Mouse (Mus musculus) gastrocnemius, adult 2 months (tissue): ENCODE results near the gene Sirpb1a. TPM values are rescaled to one million over a fixed set of nuclear protein-coding genes. Genes with fewer than 3 reads are reported as not detected.
"Not testable (repeated sequence)": the region's sequence is repeated elsewhere in the genome, so short reads cannot be mapped to it uniquely, and the experiment has no call there.

Source experiments
- DNase-seq: peaks from one replicate; pipeline ENCODE4 v3.0.0; 2022
- H3K27ac ChIP-seq: fragments of 200-600 bp; 2 replicates; pipeline ENCODE4 v1.8.1; 2022; ENCODE audit warnings: mild to moderate bottlenecking
- H3K4me3 ChIP-seq: fragments of 200-600 bp; 2 replicates; pipeline ENCODE4 v1.8.1; 2022; ENCODE audit warnings: mild to moderate bottlenecking, moderate library complexity
- CTCF ChIP-seq: fragments of 200-600 bp; IDR thresholded peaks from 2 replicates; pipeline ENCODE4 v1.8.1; 2022; ENCODE audit warnings: antibody characterized with exemption, mild to moderate bottlenecking, moderate library complexity
- intact Hi-C: fragments of 180-260 bp; cut with DNase I; formaldehyde crosslinking; loops from one replicate; pipeline ENCODE4 v1.15.1; 2025
- long read RNA-seq, 2 experiments: library from polyadenylated mRNA; stranded (forward); transcript quantifications; one replicate each; pipeline ENCODE4 v2.0.0; 2021
- total RNA-seq, 2 experiments: library from RNA; stranded (reverse); gene quantifications; 2 replicates each; pipeline ENCODE4 v1.2.3; 2021

Gene Sirpb1a
- not detected for total RNA-seq
- long read RNA-seq, experiment 1: 0 reads
- long read RNA-seq, experiment 2: 0 reads

DNA sequence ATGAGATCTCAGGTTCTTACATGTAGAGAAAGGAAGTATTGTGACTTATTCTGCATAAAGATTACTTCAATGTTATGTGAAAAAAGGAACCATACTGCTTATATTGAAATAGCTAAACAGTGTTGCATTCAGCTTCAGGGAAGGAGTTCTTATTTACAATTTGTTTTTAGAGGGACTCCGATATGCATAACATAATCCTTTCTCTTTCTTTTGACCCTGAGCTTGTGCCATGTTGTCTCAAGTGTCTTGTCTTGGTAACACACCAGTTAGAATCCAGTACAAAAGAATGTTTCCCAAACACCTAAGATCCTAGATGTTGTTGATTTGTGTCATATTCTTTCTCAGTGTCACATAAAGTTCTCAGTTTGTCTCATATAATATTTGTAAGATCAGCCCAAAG is at the start of gene Sirpb1a:
Sirpb1a (minus strand) TSS at position 74 of the 400 bp plus-strand sequence.
- DNase-seq, intact Hi-C loops, H3K27ac ChIP-seq: not testable (repeated sequence)

DNA sequence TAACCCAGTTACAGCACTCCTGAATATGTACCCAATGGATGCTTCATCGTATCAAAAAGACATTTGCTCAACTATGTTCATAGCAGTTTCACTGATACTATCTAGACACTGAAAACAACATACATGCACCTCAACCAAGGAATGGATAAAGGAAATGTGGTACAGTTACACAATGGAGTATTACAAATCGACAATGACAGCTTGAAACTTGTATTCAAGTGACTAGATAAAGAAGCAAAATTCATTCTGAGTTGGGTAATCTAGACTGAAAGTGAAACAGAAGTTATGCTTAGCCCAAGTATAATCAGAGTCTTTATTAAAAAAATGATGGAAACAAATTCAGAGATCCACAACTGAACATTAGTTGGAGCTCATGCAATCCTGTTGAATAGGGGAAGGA is 48.5 kb upstream of the Sirpb1a start:
- DNase-seq, H3K4me3 ChIP-seq, H3K27ac ChIP-seq, intact Hi-C loops: not testable (repeated sequence)

More for the DNA sequence above, at the start of gene Sirpb1a:
- H3K4me3 ChIP-seq: not testable (repeated sequence)

DNA sequence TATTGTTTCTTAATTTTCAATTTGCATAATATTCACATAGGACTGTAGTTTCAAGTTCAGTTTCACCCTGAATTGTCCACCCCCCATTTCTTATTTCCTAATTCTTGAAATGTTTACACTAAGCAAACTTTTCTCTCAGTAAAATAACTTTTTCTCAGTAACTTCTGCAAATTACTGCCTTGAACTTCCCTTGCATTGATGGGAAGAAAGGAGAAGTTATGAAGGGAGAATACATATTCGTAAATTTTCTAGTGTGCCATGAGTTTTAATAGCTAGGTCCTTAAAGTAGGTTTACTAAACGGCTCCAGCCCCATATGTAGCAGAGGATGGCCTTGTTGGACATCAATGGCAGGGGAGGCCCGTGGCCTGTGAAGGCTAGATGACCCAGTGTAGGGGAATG is 43.8 kb upstream of the Sirpb1a start:
- intact Hi-C loops, H3K4me3 ChIP-seq, H3K27ac ChIP-seq, DNase-seq: not testable (repeated sequence)

DNA sequence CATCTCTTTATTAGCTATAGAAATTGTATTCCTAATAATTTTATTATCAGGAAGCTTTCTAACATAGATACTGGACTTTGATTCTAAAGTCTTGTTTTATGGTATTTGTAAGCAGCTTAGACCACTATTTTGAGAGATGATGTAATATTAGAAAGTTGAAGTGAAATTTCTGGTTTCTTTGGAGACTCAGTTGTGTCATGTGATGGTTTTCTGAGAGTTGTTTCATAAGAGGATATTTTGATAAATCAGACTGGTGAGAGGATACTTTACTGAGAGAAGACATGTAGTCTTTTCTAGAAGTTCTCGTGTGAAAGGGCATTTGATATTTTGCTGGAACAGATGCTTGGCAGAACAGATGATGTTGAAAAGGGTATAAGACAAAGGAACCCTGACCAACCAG is 17.6 kb upstream of the Sirpb1a start:
- H3K27ac ChIP-seq, intact Hi-C loops: not testable (repeated sequence)

DNA sequence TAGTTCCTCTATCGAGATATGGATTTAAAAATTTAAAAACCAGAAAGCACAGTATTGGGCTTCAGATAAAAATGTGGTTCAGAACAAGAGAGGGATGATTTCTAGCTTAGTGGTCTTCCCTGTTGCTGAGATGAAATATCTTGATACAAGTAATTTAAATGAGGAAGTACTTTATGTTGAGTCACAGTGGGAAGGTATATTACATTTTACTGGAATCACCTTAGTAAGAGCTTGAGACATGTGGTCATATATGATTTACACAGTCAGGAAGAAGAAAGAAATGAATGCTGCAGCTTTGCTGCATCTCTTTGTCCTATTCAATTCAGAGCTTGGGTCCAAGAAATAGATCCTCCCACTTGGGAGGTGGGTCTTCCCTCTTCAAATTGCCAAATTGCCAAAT is 13.5 kb upstream of the Sirpb1a start:
- intact Hi-C loops, H3K27ac ChIP-seq: not testable (repeated sequence)

More for the DNA sequence above, 17.6 kb upstream of the Sirpb1a start:
- not testable (repeated sequence) for H3K4me3 ChIP-seq, DNase-seq

DNA sequence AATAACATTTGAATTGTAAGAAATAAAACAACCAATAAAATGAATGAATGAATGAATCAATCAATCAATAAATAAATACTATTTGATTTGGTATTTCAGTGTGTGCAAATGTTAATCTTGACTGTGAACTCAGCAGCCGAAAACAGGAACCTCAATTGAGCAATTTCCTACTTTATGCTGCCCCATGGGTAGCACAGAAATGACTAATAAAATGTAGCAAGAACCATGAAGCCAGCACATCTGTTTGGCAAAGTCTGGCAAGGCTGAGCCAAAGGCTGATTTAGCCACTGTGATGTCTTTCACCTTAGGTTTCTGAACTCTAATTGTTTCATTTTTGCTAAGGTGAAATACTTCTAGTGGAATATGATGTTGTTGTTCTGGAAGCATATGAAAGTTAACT is 1.6 kb upstream of the Sirpb1a start:
- H3K4me3 ChIP-seq: no peak overlapping the region
- H3K27ac ChIP-seq: no peak overlapping the region
- no peak for DNase-seq
- intact Hi-C loops: no loop called here
- TF ChIP-seq CTCF: no peak

More for the DNA sequence above, 13.5 kb upstream of the Sirpb1a start:
- not testable (repeated sequence) for DNase-seq, H3K4me3 ChIP-seq

DNA sequence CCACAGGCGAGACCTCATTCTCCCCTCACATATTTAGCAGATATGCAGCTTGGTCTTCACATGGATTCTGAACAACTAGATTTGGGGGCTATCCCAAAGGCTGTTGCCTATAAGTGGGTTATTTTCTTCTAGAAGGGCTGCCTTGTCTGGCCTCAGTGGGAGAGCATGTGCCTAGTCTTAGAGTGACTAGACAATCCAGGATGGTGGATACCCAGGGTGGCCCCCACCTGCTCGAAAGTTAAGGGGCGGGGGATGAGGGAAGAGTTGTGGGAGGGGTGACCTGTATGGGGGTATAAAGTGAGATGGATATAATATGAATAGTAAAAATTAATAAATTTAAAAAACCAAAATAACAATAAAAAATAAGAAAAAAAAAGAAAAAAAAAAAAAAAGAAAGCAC is 70.6 kb downstream of the Sirpb1a start:
- DNase-seq, H3K4me3 ChIP-seq, intact Hi-C loops, H3K27ac ChIP-seq: not testable (repeated sequence)

DNA sequence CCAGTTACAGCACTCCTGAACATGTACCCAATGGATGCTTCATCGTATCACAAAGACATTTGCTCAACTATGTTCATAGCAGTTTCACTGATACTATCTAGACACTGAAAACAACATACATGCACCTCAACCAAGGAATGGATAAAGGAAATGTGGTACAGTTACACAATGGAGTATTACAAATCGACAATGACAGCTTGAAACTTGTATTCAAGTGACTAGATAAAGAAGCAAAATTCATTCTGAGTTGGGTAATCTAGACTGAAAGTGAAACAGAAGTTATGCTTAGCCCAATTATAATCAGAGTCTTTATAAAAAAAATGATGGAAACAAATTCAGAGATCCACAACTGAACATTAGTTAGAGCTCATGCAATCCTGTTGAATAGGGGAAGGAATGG is 76.0 kb downstream of the Sirpb1a start:
- H3K4me3 ChIP-seq, H3K27ac ChIP-seq, intact Hi-C loops, DNase-seq: not testable (repeated sequence)

DNA sequence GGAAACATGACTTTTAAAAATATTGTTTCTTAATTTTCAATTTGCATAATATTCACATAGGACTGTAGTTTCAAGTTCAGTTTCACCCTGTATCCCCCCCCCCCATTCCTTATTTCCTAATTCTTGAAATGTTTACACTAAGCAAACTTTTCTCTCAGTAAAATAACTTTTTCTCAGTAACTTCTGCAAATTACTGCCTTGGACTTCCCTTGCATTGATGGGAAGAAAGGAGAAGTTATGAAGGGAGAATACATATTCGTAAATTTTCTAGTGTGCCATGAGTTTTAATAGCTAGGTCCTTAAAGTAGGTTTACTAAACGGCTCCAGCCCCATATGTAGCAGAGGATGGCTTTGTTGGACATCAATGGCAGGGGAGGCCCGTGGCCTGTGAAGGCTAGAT is 80.7 kb downstream of the Sirpb1a start:
- H3K27ac ChIP-seq, H3K4me3 ChIP-seq, DNase-seq, intact Hi-C loops: not testable (repeated sequence)

DNA sequence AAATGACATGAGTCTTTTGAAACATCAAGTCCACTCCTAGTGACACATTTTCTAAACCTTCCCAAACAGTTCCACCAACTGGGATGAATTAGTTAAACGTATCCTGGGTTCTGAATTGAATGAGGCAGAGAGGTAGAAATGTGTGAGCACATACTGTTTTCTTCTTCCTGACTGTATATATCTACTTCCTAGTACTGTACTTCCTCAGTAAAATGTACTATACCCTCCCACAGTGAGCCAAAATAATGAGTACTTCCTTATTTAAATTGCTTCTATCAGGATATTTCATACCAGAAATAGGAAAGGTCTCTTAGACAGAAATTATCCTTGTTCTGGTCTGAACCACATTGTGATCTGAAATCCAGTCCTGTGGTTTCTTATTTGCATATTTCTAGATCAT is 86.0 kb downstream of the Sirpb1a start:
- Histone ChIP-seq H3K27ac (no peak overlapping the region), H3K4me3 (no peak overlapping the region)
- TF ChIP-seq CTCF: no peak
- DNase-seq: no peak
- intact Hi-C loops: no loop called here

DNA sequence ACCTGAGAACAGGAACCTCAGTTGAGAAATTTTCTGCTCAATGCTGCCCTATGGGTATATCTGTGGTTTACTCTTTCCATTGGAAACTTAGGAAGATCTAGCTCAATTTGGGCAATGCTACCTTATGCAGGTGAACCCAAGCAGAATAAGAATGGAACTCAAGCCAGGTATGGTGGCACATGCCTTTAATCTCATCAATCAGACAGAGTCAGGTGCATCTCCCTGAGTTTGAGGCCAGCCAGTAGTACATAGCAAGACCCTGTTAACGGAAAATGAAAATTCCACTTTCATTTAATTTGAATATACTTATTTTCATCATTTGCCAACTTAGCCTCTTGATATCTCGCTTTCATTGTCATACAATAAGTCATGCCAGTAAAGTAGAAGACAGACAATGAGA is 92.1 kb downstream of the Sirpb1a start:
- no peak for DNase-seq
- Histone ChIP-seq H3K4me3 (no peak overlapping the region), H3K27ac (no peak overlapping the region)
- TF ChIP-seq CTCF: no peak
- intact Hi-C loops: no loop called here

DNA sequence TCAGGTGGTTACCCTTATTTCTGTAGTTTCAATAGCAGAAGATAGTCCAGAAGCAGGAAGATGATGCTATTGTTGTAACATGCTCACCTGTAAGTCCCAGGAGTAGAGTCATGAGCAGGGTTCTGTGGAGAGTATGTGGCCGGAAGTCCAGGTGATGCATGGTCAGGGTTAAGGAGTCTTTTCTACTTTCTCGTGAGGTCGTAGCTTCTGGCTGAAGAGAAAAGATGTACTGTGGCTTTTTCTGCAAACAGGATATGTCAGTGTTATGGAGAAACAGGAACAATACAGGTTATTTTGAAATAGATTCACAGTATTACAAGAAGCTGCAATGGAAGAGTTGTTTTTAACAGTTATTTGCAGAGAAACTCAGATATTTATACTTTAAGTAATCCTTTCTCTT is 94.3 kb downstream of the Sirpb1a start, which contains the start of gene Gm9733:
Gm9733 (minus strand) TSS at position 240 of the 400 bp plus-strand sequence.
- Histone ChIP-seq H3K27ac (no peak within 1 kb of the TSS), H3K4me3 (no peak within 1 kb of the TSS)
- intact Hi-C loops: no loop called here
- no peak for DNase-seq
- no peak for TF ChIP-seq CTCF

DNA sequence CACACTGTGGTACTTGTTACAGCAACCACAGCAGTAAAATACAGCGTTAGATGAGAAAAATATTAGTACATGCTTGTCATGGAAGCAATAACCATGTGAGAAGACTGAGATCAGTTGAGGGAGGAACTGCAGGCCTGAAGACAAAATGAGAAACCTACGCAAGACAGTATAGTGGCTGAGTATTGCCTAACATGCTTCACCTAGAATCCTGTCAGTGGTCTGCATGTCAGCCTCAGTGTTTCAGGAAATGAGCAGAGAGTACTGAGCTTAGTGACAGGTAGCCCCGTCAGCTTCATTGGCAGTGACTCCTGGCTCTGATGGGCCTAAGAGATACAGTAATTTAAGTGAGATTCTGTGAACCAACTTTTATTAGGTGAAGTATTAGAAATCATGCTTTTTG is 94.8 kb downstream of the Sirpb1a start:
- TF ChIP-seq CTCF: no peak
- no peak for DNase-seq
- Histone ChIP-seq H3K27ac (no peak overlapping the region), H3K4me3 (no peak overlapping the region)
- intact Hi-C loops: no loop called here

DNA sequence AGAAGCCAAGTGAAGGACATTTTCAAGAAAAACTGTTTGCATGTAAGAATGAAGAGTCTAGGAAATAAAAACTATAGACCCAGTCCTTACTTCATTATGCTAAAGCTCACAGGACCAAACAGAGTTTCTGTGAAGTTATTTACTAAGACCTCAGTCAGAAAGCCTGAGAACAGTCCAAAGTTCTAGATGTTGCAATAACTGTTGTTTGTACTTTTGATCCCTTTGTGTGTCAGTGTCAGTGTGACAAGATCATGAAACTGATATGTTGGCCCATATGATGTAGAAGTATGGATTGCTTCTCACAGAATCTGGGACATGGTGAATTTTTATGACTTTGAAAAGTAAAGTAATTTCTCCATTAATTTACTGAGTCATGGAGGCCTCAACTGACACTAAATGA is 96.8 kb downstream of the Sirpb1a start:
- no peak overlapping the region for H3K27ac ChIP-seq
- intact Hi-C loops: loop anchor here (2.0 kb wide), 1 partner anchor 129 kb away; no protein-coding TSS in a partner anchor
- no peak overlapping the region for H3K4me3 ChIP-seq
- TF ChIP-seq CTCF: no peak
- DNase-seq: no peak

Other genes with a start within 250 kb of the Sirpb1a start
- not detected for gene Gm9733, start 94.2 kb downstream of the Sirpb1a start, total RNA-seq
- not detected for gene Sirpb1b, start 148.5 kb upstream of the Sirpb1a start, total RNA-seq